Mouse (Mus musculus) MEL (cell line): ENCODE results near the gene Reg4.

Source experiments
- CTCF ChIP-seq, 3 experiments: IDR thresholded peaks in 2 of 3; conservative IDR thresholded peaks in 1 of 3; 2 replicates each; pipeline ENCODE4 v1.5.1; 2011 to 2012; ENCODE audit warnings: low read length in 3 of 3, low read depth in 2 of 3, mild to moderate bottlenecking in 2 of 3, improper control_type of control experiment in 1 of 3, inconsistent platforms in 1 of 3, mixed read lengths in 1 of 3, moderate library complexity in 1 of 3; ENCODE audit not compliant: control insufficient read depth in 1 of 3, insufficient read depth in 1 of 3, poor library complexity in 1 of 3, severe bottlenecking in 1 of 3
- GABPA ChIP-seq: IDR thresholded peaks from 2 replicates; pipeline ENCODE4 v1.6.1; 2012; ENCODE audit warnings: low read depth, mild to moderate bottlenecking, inconsistent platforms, low read length, improper control_type of control experiment, moderate library complexity
- MYB ChIP-seq: IDR thresholded peaks from 2 replicates; pipeline ENCODE4 v1.6.1; 2011; ENCODE audit warnings: mild to moderate bottlenecking, low read depth, low read length, improper control_type of control experiment

DNA sequence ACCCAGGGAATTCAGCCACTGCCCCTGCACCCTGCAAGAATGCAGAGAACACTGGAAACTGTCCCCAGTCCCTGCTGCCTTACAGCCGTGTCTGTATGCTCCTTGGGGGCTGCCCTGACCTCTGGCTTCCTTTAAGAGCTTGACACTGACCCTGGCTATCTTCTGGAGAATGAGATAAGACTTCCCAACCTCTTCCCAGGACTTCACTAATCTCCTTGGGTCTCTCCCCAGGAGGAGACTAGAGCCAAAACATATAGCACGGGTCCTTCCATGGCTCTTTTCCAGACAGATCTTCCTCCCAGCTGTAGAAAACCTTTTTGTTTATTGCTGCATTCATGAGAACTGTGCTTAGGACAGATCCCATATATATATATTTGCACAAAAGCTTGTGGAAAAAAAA, 3.8 kb downstream of the Reg4 start:
- TF ChIP-seq GABPA (no peak), CTCF (IDR thresholded peaks at IDR 0.05 in 2 of 3, conservative IDR thresholded peaks at IDR 0.05 in 1 of 3; ENCODE audit: control insufficient read depth in 1 of 3, insufficient read depth in 1 of 3, low read depth in 2 of 3, low read length in 3 of 3, poor library complexity in 1 of 3, severe bottlenecking in 1 of 3) (no peak), MYB (no peak)
